ENCODE assay signal across 8 mouse cellular contexts in the genomic region with DNA sequence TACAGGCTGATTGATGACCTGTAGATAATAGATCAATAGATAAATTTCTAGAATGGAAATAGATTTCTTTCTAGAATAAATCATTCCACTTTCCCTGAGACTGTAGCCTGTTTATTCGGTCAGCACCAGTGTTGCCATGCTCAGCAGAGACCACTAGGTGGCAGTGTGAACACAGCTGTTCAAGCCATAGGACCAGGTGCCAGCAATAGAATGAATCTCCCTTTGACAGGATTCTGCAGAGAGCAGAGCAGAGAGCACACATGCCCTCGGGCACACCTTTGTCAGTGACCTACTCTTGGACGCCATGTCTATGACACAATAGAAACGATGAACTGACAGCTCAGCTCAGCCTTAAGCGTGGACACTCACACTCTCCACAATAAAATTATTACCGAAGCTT.
A peak's percentile ranks its signal among the peaks of the same experiment; 100 is the strongest.
DNase-seq lines count a peak whose midpoint lies in the region; ATAC-seq lines count a peak whose summit lies in the region.

No protein-coding gene starts in this region.

- peak; percentile 69 for ATAC-seq in frontal cortex, adult (ENCODE audit: low TSS enrichment)
- peak; percentile 66; the same call in 1 of the 2 replicates for ATAC-seq in hindbrain, embryonic 15.5 days (ENCODE audit: low FRiP score, low read depth)
- ATAC-seq in megakaryocyte progenitor cell, adult 5-6 weeks (replicated peaks; ENCODE audit: poor library complexity): peak; percentile 91

- peak; percentile 69 for DNase-seq in T-cell, adult 2 months (ENCODE audit: low spot score)
- DNase-seq in cerebellum, adult 9-10 months: peak; percentile 91
- peak; percentile 52 to 75 for DNase-seq in layer of hippocampus, postnatal 25 days (ENCODE audit: extremely low spot score in 1 of 2, low spot score in 1 of 2)
- DNase-seq in right cerebral cortex, adult 2 months (ENCODE audit: low spot score in 2 of 2): peak; percentile 89 to 91
- DNase-seq in urinary bladder, postnatal 4 days (ENCODE audit: low spot score in 2 of 2): peak; percentile 51 to 72

- H3K4me1 ChIP-seq in hindbrain, embryonic 15.5 days (replicated peaks): peaks cover 6% of the 10 kb centered on the region

- WGBS in hindbrain, embryonic 15.5 days: 25% methylated on average over 6 of the region's 6 CpGs

- no peak overlapping the region for H3K9ac ChIP-seq in hindbrain, embryonic 15.5 days

- no peak overlapping the region for H3K4me2 ChIP-seq in hindbrain, embryonic 15.5 days

- H3K4me3 ChIP-seq in hindbrain, embryonic 15.5 days: no peak overlapping the region

- H3K36me3 ChIP-seq in hindbrain, embryonic 15.5 days: peaks cover 8% of the 10 kb centered on the region

- H3K9me3 ChIP-seq in hindbrain, embryonic 15.5 days: no peaks in the 10 kb centered on the region

- no peaks in the 10 kb centered on the region for H3K27me3 ChIP-seq in hindbrain, embryonic 15.5 days

- peak overlapping the region; percentile 60 for H3K27ac ChIP-seq in hindbrain, embryonic 15.5 days (replicated peaks)
